Mouse (Mus musculus) activated CD4-positive, CD25-positive, alpha-beta regulatory T cell, adult 4 months (primary cell): ENCODE measurements around the gene Letmd1. TPM values are rescaled to one million over a fixed set of nuclear protein-coding genes. Genes with fewer than 3 reads are reported as not detected.

Experiments used
- ATAC-seq: one replicate; pipeline ENCODE4 v1.8.0; 2017
- polyA plus RNA-seq, 2 experiments: library from polyadenylated mRNA; unstranded; fragments of 100-300 nt; shearing (Covaris generic); gene quantifications; one replicate each; pipeline ENCODE4 v1.2.1; 2017

Gene Letmd1
- polyA plus RNA-seq, 2 experiments from 2014 or later: 31.4 to 33.0 TPM

GRCm38 (mm10) chr15:100508454-100509167 is 39.8 kb downstream of the Letmd1 start:
- ATAC-seq: no peak

DNA sequence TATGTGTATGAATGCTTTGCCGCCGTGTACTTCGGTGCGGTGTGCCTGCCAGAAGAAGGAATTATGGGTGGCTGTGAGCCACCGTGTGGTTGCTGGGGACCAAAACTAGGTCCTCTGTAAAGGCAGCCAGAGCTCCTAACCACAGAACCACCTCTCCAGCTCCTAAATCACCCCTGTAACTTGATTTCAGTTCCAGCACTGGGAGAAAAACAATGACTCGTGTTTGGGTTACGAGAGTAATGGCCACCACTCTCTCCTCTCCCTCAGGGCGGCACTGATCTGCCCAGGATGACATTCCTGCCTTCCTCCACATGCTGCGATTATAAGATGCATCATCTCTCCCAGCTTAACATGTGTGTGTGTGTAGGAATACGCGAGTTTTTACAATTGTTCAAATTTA is 41.2 kb downstream of the Letmd1 start:
- ATAC-seq: no peak

DNA sequence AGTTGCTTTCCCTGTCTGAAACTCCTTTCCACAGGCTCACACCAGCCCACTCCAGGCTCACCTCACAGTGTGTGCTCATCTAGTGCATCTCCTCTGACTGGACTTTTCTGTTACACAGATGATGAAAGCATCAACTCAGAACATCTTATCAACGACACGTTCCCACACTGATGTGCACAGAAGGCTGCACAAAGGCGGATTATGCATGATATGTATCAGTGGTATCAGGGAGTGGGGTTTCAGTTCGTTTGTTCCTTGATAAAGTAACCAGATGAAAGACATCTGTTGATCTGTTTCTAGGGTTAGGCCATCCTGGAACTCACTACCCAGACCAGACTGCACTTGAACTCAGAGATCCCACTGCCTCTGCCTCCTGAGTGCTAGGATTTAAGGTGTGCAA is 44.6 kb downstream of the Letmd1 start:
- ATAC-seq: no peak

DNA sequence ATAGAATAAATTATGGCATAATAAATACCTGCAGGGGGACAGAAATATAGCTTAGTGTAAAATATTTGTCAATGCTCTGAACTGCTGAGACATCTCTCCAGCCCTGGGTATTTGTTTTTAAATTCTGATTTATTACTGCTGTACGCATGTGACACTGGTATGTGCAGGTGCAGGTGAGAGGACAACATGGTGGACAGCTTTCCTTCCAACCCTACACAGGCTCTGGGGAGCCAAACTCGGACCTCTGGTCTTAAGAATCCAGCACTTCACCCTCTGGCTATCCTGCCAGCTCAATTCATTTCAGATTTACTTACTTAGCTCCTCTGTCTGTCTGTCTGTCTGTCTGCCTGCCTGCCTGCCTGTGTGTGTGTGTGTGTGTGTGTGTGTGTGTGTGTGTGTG is 46.3 kb downstream of the Letmd1 start:
- no peak for ATAC-seq

GRCm38 (mm10) chr15:100520306-100520705 is 51.5 kb downstream of the Letmd1 start:
- ATAC-seq: no peak

DNA sequence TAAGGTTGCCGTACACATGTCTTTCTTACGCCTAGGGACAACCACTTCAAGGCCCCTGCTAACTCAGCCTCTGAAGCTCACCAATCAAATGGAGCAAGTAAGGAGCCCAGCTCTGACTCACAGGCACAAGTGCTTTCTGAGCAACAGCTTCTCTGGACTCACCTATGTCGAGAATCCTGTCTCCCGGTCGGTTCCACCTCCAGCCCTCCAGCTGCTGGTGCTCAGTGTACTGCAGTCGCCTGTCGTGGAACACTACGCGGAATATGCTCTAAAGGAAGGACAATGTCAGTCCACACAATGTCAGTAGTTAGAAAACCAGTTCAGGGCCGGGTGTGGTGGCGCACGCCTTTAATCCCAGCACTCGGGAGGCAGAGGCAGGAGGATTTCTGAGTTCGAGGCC is 56.6 kb downstream of the Letmd1 start:
- ATAC-seq: no peak

- ATAC-seq: no peak
Observed at GRCm38 (mm10) chr15:100527900-100528299, 59.1 kb downstream of the Letmd1 start.

Other genes starting within 250 kb of the Letmd1 start
- 10 to 100 TPM; 29.9 to 35.7 TPM for gene Atf1, start 241.2 kb upstream of the Letmd1 start, polyA plus RNA-seq
- gene Tmprss12, start 188.2 kb upstream of the Letmd1 start, polyA plus RNA-seq: not detected
- gene Mettl7a1, start 164.9 kb upstream of the Letmd1 start, polyA plus RNA-seq: 1 to 10 TPM; 2.8 to 5.2 TPM
- not detected for gene Mettl7a3, start 134.1 kb upstream of the Letmd1 start, polyA plus RNA-seq
- not detected for gene Methig1, start 115.9 kb upstream of the Letmd1 start, polyA plus RNA-seq
- not detected for gene Mettl7a2, start 115.8 kb upstream of the Letmd1 start, polyA plus RNA-seq
- gene Higd1c, start 104.5 kb upstream of the Letmd1 start, polyA plus RNA-seq: not detected
- under 1 TPM in 1 of 2 experiments, not detected in 1; 0.33 TPM for gene Gm5475, start 46.9 kb upstream of the Letmd1 start, polyA plus RNA-seq
- 10 to 100 TPM; 22.8 TPM for gene Slc11a2, start 44.0 kb upstream of the Letmd1 start, polyA plus RNA-seq
- 1 to 10 TPM; 1.2 to 1.8 TPM for gene Csrnp2, start 26.5 kb downstream of the Letmd1 start, polyA plus RNA-seq
- 1 to 10 TPM; 4.1 to 4.3 TPM for gene Tfcp2, start 83.0 kb downstream of the Letmd1 start, polyA plus RNA-seq
- 1 to 10 TPM; 7.5 to 9.1 TPM for gene Pou6f1, start 131.0 kb downstream of the Letmd1 start, polyA plus RNA-seq
- 100 to 1,000 TPM; 741 to 756 TPM for gene Dazap2, start 146.3 kb downstream of the Letmd1 start, polyA plus RNA-seq
- not detected for gene Smagp, start 167.9 kb downstream of the Letmd1 start, polyA plus RNA-seq
- gene Bin2, start 200.5 kb downstream of the Letmd1 start, polyA plus RNA-seq: 100 to 1,000 TPM; 348 to 423 TPM
- 10 to 100 TPM in 1 of 2 experiments, 1 to 10 TPM in 1; 6.7 to 10.3 TPM for gene Cela1, start 218.9 kb downstream of the Letmd1 start, polyA plus RNA-seq